Mouse (Mus musculus) intestine, embryonic 14.5 days (tissue): Measurements from ENCODE around the gene Mettl7a2. TPM values are rescaled to one million over a fixed set of nuclear protein-coding genes. Genes with fewer than 3 reads are reported as not detected.
A peak's percentile ranks its signal among the peaks of the same experiment; 100 is the strongest.

Source experiments
- ATAC-seq: fragments of 200-750 bp; cut with Nextera tagmentation; replicated peaks from 2 replicates; pipeline ENCODE4 v1.8.0; 2017; ENCODE audit warnings: low read depth, moderate number of reproducible peaks, moderate TSS enrichment, moderate library complexity; ENCODE audit not compliant: low FRiP score, low TSS enrichment
- DNase-seq: peaks from one replicate; pipeline ENCODE4 v3.0.0-alpha.2; 2018; ENCODE audit warnings: low spot score
- H3K27ac ChIP-seq: fragments of 300-500 bp; sonication (generic); 2 replicates; pipeline ENCODE4 v1.5.1; 2014; ENCODE audit warnings: low read depth, mild to moderate bottlenecking, control low read depth
- H3K27me3 ChIP-seq: fragments of 300-500 bp; sonication (generic); replicated peaks from 2 replicates; pipeline ENCODE4 v1.6.1; 2014; ENCODE audit warnings: low read length, control low read depth; ENCODE audit not compliant: control insufficient read depth, insufficient read depth
- H3K36me3 ChIP-seq: fragments of 300-500 bp; sonication (generic); 2 replicates; pipeline ENCODE4 v1.6.1; 2014; ENCODE audit warnings: low read length, control low read depth; ENCODE audit not compliant: control insufficient read depth, insufficient read depth
- H3K4me1 ChIP-seq: fragments of 300-500 bp; sonication (generic); replicated peaks from 2 replicates; pipeline ENCODE4 v1.6.1; 2014; ENCODE audit warnings: low read length, control low read depth, mixed read lengths; ENCODE audit not compliant: control insufficient read depth, insufficient read depth
- H3K4me2 ChIP-seq: fragments of 300-500 bp; sonication (generic); 2 replicates; pipeline ENCODE4 v1.6.1; 2014; ENCODE audit warnings: low read length
- H3K4me3 ChIP-seq: fragments of 300-500 bp; sonication (generic); 2 replicates; pipeline ENCODE4 v1.5.1; 2014; ENCODE audit warnings: low read depth, low read length, control low read depth, mixed read lengths
- H3K9ac ChIP-seq: fragments of 300-500 bp; sonication (generic); 2 replicates; pipeline ENCODE4 v1.6.1; 2014; ENCODE audit warnings: mild to moderate bottlenecking, low read length
- H3K9me3 ChIP-seq: fragments of 300-500 bp; sonication (generic); 2 replicates; pipeline ENCODE4 v1.6.1; 2016; ENCODE audit warnings: low read length, control low read depth; ENCODE audit not compliant: control insufficient read depth
- WGBS: fragments of 180-500 bp; shearing (Covaris S2); extraction: QIAGEN DNeasy Blood & Tissue Kit; methylation state at CpG from one replicate; pipeline ENCODE4 v1.1.7; 2014; 5-methylcytosine and 5-hydroxymethylcytosine counted together
- polyA plus RNA-seq: library from polyadenylated mRNA; unstranded; fragments of >200 nt; fragmentation: Nextera tagmentation; extraction: Ambion mirVana; gene quantifications from 2 replicates; pipeline ENCODE4 v1.2.1, GENCODE M21; 2014

The Mettl7a2 gene
- polyA plus RNA-seq, 1 experiment from 2014 or later, result not detected

DNA sequence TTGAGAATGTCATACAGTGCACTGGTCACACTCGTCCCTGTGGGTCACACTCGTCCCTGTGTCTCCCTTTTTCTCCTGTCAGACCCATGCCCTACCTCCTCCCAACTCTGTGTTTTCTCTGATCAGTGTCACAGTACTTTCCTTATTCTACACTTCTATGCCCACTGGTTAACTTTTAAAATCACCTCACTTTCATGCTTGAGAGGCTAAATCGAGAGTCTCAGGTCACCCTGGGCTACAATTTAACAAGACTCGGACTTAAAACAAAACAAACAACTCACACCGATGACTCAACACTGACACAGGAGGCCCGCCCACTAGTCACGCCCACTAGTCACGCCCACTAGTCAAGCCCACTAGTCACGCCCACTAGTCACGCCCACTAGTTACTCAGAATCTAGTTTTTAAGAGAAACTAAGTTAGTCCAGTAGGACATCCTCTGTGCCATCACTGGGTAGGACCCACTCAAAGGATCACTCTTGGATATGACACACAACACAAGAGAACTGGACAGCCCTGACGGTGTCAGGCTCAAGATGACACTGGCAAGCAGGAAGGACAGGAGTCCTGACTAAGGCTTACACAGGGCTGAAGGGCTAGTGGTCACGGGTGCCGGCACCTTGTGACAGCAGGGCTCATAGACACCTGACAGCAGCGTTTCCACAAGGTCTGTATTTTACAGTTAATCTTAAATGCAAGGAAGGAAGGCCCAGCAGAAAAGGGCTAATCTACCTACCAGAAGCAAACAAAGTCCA, 58.1 kb downstream of the Mettl7a2 start:
- WGBS, result 55% methylated on average over 14 of the region's 14 CpGs
- DNase-seq (peak; percentile 59), ATAC-seq (0 out of 2 replicates have a peak, but pooled peaks have one; percentile 32)
- no peaks in the 10 kb centered on the region for H3K4me1 ChIP-seq
- no peak overlapping the region for H3K4me3 ChIP-seq
- H3K36me3 ChIP-seq, result peaks cover 33% of the 10 kb centered on the region
- no peak overlapping the region for H3K27ac ChIP-seq
- H3K4me2 ChIP-seq, result no peak overlapping the region
- H3K9me3 ChIP-seq, result no peaks in the 10 kb centered on the region
- no peak overlapping the region for H3K9ac ChIP-seq
- no peaks in the 10 kb centered on the region for H3K27me3 ChIP-seq

Other genes with a start within 250 kb of the Mettl7a2 start
- gene Atf1, start 125.4 kb upstream of the Mettl7a2 start, polyA plus RNA-seq, result 43.7 and 47.4 TPM in 2 replicates
- gene Tmprss12, start 72.4 kb upstream of the Mettl7a2 start, polyA plus RNA-seq, result not detected in 2 replicates
- 4.1 and 4.7 TPM in 2 replicates for gene Mettl7a1, start 49.1 kb upstream of the Mettl7a2 start, polyA plus RNA-seq
- gene Mettl7a3, start 18.3 kb upstream of the Mettl7a2 start, polyA plus RNA-seq, result 0.12 TPM in 1 of 2 replicates, not detected in the other
- gene Methig1, start 51 bp upstream of the Mettl7a2 start, polyA plus RNA-seq, result not detected in 2 replicates
- not detected in 2 replicates for gene Higd1c, start 11.3 kb downstream of the Mettl7a2 start, polyA plus RNA-seq
- not detected in 2 replicates for gene Gm5475, start 68.9 kb downstream of the Mettl7a2 start, polyA plus RNA-seq
- 17.6 and 20.6 TPM in 2 replicates for gene Slc11a2, start 71.9 kb downstream of the Mettl7a2 start, polyA plus RNA-seq
- 38.5 and 40.1 TPM in 2 replicates for gene Letmd1, start 115.8 kb downstream of the Mettl7a2 start, polyA plus RNA-seq
- gene Csrnp2, start 142.3 kb downstream of the Mettl7a2 start, polyA plus RNA-seq, result 11.3 and 13.5 TPM in 2 replicates
- gene Tfcp2, start 198.8 kb downstream of the Mettl7a2 start, polyA plus RNA-seq, result 20.0 and 23.7 TPM in 2 replicates
- gene Pou6f1, start 246.8 kb downstream of the Mettl7a2 start, polyA plus RNA-seq, result 6.9 and 7.6 TPM in 2 replicates